Mouse (Mus musculus) MEL (cell line): Measurements from ENCODE around the gene Ddx60.

Experiments
- CTCF ChIP-seq, 3 experiments: IDR thresholded peaks in 2 of 3; conservative IDR thresholded peaks in 1 of 3; 2 replicates each; pipeline ENCODE4 v1.5.1; 2011 to 2012; ENCODE audit warnings: low read length in 3 of 3, low read depth in 2 of 3, mild to moderate bottlenecking in 2 of 3, improper control_type of control experiment in 1 of 3, inconsistent platforms in 1 of 3, mixed read lengths in 1 of 3, moderate library complexity in 1 of 3; ENCODE audit not compliant: control insufficient read depth in 1 of 3, insufficient read depth in 1 of 3, poor library complexity in 1 of 3, severe bottlenecking in 1 of 3
- GATA1 ChIP-seq: IDR thresholded peaks from 2 replicates; pipeline ENCODE4 v1.6.1; 2011; ENCODE audit warnings: low read depth, low read length, improper control_type of control experiment
- MEF2A ChIP-seq: IDR thresholded peaks from 2 replicates; pipeline ENCODE4 v1.6.1; 2014; ENCODE audit warnings: low read depth, mild to moderate bottlenecking, inconsistent platforms, low read length, improper control_type of control experiment; ENCODE audit not compliant: poor library complexity, insufficient replicate concordance, severe bottlenecking; ENCODE audit errors: extremely low read depth
- MXI1 ChIP-seq: IDR thresholded peaks from 2 replicates; pipeline ENCODE4 v1.6.1; 2011; ENCODE audit warnings: mild to moderate bottlenecking, low read depth, low read length, improper control_type of control experiment
- NRF1 ChIP-seq: IDR thresholded peaks from 2 replicates; pipeline ENCODE4 v1.6.1; 2014; ENCODE audit warnings: low read depth, mild to moderate bottlenecking, inconsistent platforms, low read length, improper control_type of control experiment, moderate library complexity; ENCODE audit not compliant: poor library complexity, insufficient read depth, severe bottlenecking
- POLR2A ChIP-seq, 2 experiments: IDR thresholded peaks; 2 replicates each; pipeline ENCODE4 v1.6.1; 2011 to 2012; ENCODE audit warnings: low read length in 2 of 2, mild to moderate bottlenecking in 2 of 2, control low read depth in 1 of 2, improper control_type of control experiment in 1 of 2, low read depth in 1 of 2, moderate library complexity in 1 of 2; ENCODE audit not compliant: control insufficient read depth in 1 of 2, insufficient read depth in 1 of 2, poor library complexity in 1 of 2
- TCF12 ChIP-seq: IDR thresholded peaks from 2 replicates; pipeline ENCODE4 v1.6.1; 2014; ENCODE audit warnings: low read depth, mild to moderate bottlenecking, inconsistent platforms, low read length, improper control_type of control experiment, moderate library complexity
- ZMIZ1 ChIP-seq: IDR thresholded peaks from 2 replicates; pipeline ENCODE4 v1.6.1; 2012; ENCODE audit warnings: low read depth, mild to moderate bottlenecking, inconsistent platforms, low read length, improper control_type of control experiment, moderate library complexity

DNA sequence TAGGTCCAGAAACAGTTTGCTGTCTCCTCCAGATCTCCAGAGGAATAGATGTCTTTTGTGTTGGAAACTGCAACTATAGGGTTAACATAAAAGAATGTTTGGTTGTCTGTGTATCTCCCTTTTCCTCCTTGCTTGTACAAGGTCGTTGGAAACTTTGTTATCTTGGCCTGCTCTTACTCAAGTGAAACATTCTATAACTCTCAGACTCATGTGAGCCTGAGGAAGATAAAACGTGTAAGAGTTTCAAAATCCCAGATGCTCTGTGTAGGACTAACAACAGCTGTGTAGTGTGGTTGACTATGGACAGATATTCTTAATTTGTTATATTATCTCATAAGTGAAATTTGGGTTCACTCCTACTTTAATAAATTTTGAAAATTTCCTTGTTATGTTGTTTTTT, 5.4 kb downstream of the Ddx60 start:
- TF ChIP-seq MEF2A (no peak), POLR2A (IDR thresholded peaks at IDR 0.05; ENCODE audit: control insufficient read depth in 1 of 2, insufficient read depth in 1 of 2, low read depth in 1 of 2, low read length in 2 of 2, poor library complexity in 1 of 2) (no peak), NRF1 (no peak), ZMIZ1 (no peak), GATA1 (no peak), MXI1 (no peak), CTCF (IDR thresholded peaks at IDR 0.05 in 2 of 3, conservative IDR thresholded peaks at IDR 0.05 in 1 of 3; ENCODE audit: control insufficient read depth in 1 of 3, insufficient read depth in 1 of 3, low read depth in 2 of 3, low read length in 3 of 3, poor library complexity in 1 of 3, severe bottlenecking in 1 of 3) (no peak), TCF12 (no peak)
